Mouse (Mus musculus): Measurements from ENCODE around the gene Cdkl2.

Cdkl2 gene

DNA sequence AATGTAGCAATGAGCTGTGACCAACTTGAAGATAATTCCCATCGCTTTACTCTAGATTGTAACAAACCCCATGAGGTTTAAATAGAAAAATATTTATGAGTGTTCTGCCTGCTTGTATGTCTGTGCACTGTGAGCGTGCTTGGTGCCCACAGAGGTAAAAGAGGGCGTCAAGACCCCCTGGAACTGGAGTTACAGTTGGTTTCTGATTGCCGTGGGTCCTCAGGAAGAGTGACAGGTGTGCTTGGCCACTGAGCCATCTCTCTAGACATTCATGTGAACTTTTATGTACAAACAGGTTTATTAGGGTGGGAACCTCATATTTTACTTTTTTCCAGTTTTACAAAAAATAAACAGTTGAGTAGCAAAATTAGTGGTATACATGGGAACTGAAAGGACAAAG, at the start of gene Cdkl2:
Gene Cdkl2, minus strand, starts transcription at position 101 of the 400 bp plus-strand sequence.
- DNase-seq (ENCODE audit: low spot score in 2 of 2): no peak

DNA sequence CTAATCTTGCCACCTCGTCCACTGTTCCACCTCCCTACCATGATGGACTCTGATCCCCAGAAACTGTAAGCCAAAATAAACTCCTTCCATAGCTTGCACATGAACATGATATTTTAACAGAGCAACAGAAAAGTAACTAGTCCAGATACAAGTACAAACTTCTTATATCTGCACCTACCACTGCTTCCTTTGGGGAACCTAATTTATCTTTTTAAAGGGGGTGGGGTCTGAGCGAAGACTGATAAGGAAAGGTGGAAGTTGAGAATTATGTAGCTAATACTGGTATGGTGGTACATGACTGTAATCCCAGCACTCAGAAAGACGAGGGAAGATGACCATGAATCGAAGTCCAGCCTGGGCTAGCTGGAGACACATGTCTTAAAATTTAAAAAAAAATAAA, 43.8 kb upstream of the Cdkl2 start:
- DNase-seq (ENCODE audit: low spot score in 2 of 2): no peak

DNA sequence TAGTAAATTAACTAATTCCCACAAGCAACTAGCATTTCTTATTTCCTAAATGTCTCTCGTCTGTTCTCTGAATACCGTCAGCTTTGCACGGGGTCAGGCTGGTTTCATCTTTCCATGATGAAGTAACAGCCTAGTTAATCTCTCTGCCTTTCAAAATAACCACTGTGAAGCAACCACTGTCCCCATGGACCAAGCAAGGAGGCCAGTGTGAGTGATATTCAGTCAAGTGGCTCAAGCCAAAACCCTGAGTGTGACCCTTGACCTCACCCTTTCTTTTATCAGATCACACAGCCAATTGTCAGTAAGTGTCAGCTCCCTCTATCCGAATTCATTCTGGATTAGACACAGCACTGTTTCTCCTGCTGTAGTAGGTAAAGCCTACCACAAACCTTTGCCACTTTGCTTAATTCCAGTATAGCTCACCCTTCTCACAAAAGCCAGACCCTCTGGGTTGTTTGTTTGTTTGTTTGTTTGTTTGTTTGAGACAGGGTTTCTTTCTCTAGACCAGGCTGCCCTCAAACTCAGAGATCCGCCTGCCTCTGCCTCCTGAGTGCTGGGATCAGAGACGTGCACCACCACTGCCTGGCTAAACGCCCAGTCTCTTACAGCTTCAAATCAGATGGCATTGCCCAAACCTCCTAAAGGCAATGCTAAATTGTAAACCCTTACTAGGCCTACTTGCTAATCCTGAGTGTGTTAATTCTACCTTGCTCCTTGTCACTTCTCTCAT, 42.3 kb upstream of the Cdkl2 start:
- DNase-seq (ENCODE audit: low spot score in 2 of 2): no peak

DNA sequence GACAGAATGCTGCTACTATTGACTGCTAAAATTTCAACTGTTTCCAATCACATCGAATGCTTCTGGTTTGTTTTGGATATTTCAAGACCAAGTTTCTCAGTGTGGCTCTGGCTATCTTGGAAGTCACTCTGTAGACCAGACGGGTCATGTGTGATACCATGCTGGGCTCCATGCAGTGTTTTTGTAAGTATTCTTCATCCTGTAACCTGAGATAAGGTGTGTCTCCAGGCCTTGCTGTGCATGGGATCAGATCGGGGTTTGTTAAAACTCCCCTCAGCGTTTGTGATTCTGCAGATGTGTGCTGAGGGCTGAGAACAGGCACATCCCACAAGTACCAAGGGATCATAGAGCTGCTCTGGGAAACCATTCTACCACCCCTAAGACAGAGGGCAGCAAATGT, 41.6 kb upstream of the Cdkl2 start:
- no peak for DNase-seq (ENCODE audit: low spot score in 2 of 2)

GRCm38 (mm10) chr5:92083417-92084038, 39.8 kb upstream of the Cdkl2 start, which contains the start of gene G3bp2:
Gene G3bp2, minus strand, starts transcription at chr5:92083719.
- DNase-seq (ENCODE audit: low spot score in 2 of 2): peak; percentile 96 to 98

DNA sequence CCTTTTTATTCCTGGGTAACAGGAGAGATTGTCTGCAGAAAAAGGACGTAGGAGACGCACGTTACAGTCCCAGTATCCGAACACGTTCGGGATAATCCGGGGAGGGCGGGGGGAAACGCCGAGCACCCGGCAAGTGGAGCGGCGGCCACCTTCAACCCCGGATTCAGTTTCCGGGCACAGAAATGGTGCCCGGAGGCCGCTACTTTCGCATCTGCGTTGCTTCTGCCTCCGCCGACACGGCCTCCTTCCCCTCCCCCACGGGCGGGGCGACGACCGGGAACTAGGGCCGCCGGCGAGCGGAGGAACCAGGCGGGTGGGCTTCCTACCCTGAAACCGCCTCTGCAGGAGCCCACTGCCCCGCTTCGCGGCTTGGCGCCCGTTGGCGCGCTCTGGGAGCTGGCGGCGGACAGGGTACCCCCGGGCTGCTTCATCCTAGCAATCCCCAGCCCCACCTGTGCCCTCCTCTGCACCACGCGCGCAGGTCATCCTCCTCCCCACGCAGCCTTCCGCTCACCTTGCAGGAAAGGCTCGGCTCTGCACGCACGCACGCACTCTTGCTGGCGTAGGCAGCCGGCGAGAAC, 39.2 kb upstream of the Cdkl2 start:
- DNase-seq (ENCODE audit: low spot score in 2 of 2): peak; percentile 34 to 66

GRCm38 (mm10) chr5:92081326-92081725, 37.6 kb upstream of the Cdkl2 start:
- no peak for DNase-seq (ENCODE audit: low spot score in 2 of 2)

DNA sequence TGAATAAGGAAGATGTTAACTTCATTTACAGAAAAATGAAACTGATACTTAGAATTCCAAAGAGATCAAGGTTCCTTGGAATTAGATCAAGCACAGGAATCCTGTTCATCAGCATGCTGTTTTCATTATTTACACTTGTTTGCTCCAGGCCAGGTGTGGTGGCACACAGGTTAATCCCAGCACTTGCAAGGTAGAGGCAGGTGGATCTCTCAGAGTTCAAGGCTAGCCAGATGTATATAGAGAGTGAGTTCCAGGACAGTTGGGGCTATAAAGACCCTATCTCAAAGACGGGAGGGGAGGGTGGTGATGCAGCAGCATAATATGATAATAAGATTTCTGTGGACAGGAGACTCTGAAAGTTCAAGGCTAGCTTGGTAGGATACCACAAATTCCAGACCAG, 36.7 kb upstream of the Cdkl2 start:
- DNase-seq (ENCODE audit: low spot score in 2 of 2): no peak

GRCm38 (mm10) chr5:92079304-92079703, 35.6 kb upstream of the Cdkl2 start:
- no peak for DNase-seq (ENCODE audit: low spot score in 2 of 2)

- no peak for DNase-seq (ENCODE audit: low spot score in 2 of 2)
These were observed 35.1 kb upstream of the Cdkl2 start for GRCm38 (mm10) chr5:92078751-92079150.

GRCm38 (mm10) chr5:92076273-92076672, 32.6 kb upstream of the Cdkl2 start:
- DNase-seq (ENCODE audit: low spot score in 2 of 2): no peak

DNA sequence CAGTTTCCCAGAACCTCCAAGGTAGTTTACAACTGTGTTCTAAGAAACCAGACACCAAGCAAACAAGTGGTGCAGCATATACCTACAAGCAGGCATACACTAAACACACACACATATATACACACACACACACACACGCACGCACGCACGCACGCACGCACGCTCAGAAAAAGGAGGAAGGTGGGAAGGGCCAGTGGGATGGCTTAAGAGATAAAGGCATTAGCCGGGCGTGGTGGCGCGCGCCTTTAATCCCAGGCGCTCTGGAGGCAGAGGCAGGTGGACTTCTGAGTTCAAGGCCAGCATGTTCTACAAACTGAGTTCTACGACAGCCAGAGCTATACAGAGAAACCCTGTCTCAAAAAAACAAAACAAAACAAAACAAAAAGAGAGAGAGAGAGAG, 30.4 kb upstream of the Cdkl2 start:
- DNase-seq (ENCODE audit: low spot score in 2 of 2): no peak

GRCm38 (mm10) chr5:92063192-92063591, 19.5 kb upstream of the Cdkl2 start:
- DNase-seq (ENCODE audit: low spot score in 2 of 2): no peak

GRCm38 (mm10) chr5:92052866-92053265, 9.2 kb upstream of the Cdkl2 start:
- no peak for DNase-seq (ENCODE audit: low spot score in 2 of 2)

GRCm38 (mm10) chr5:92050419-92050818, 6.7 kb upstream of the Cdkl2 start:
- no peak for DNase-seq (ENCODE audit: low spot score in 2 of 2)

DNA sequence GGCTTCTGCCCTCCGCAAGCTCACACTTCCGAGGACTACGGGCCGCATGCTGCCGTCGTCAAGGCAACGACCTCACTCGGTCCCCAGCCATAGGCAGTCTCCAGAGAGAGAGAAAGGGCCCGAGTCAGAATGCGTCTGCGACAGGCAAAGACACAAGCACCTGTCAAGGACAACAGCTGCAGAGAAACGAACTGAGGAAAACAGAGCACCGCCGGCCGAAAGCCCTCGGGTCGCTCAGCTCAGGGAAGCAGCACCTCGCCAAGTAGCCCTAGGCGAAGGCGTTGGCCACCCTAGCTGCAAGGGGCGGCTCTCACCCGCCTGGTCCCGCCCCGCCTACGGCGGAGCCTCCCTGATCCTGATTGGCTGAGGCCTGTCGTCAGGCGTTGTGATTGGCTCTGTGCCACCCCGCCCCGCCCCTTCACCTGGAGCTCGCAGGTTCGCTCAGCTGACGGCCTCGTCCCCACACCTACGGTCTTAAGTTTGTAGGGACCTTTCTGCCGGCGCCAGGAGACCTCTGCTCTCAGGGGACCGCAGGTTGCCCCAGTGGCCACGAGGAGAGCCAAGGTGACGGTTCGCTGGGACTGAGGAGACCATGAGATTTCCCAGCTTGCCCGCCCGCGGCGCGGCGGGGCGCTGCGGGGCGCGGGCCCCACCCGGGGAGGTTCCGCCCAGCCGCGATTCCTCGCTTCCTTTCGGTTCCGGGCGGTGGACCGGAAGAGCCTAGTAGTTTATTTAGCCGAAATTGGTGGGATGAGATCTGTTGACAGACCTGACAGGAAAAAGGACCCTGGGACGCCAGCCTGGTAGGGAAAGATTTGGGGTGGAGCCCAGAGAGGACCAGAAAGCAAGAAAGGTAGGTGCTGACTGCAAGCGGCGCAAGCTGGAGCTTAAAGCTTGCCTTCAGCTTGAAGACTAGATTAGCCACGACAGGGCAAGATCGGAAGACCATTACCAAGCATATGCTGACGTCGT, 1.0 kb downstream of the Cdkl2 start:
- DNase-seq (ENCODE audit: low spot score in 2 of 2): peak; percentile 96 to 98

GRCm38 (mm10) chr5:92019960-92020359, 23.7 kb downstream of the Cdkl2 start:
- DNase-seq (ENCODE audit: low spot score in 2 of 2): no peak

GRCm38 (mm10) chr5:92011756-92012155, 31.9 kb downstream of the Cdkl2 start:
- no peak for DNase-seq (ENCODE audit: low spot score in 2 of 2)

DNA sequence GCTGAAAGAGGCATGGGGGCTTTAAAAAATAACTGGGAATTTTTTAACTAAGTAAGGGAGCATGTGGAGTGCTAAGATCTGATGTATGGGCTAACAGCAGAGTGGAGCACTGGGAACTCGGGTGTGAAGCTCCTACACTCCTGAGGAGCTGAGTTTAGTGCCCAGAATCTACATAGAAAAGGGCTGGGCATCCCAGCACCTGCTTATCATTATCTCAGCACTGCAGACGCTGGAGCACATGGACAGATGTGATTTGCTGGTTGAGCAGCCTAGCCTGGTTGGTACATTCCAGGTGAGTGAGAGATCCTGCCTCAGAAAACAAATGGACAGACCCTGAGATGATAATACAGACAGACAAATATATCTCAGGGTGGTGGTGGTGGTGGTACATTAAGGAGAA, 33.9 kb downstream of the Cdkl2 start:
- no peak for DNase-seq (ENCODE audit: low spot score in 2 of 2)

DNA sequence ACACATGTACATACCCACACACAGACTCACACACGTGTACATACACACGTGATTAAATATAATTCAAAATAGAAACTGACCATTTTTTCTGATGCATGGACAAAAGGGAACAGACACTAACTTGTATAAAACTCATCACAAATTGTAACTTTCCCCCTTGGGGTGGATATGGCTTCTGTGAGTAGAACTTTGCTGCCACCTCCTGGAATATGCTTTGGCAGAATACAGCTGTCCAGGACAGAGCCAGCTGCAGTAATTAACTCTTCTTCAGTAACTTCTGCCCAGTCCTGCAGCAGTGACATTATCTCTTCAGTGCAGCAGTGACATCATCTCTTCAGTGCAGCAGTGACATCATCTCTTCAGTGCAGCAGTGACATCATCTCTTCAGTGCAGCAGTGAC, 40.7 kb downstream of the Cdkl2 start:
- no peak for DNase-seq (ENCODE audit: low spot score in 2 of 2)

DNA sequence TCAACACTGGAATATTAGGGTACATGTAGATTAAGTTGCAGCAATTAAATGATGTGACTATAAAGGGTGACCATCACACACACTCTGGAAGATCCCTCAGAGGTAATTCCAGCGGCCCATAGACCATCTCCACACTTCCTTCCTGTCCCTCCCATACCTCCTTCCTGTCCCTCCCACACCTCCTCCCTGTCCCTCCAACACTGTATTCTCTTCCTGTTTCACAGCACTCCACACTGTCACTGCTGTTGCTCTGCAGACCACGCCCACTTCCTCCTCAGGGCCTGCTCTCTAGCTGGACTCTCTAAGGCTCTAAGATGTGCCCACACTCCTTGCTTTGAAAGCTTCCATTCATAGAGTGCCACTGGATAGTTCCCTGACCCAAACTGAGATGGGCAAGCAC, 42.9 kb downstream of the Cdkl2 start:
- DNase-seq (ENCODE audit: low spot score in 2 of 2): no peak

DNA sequence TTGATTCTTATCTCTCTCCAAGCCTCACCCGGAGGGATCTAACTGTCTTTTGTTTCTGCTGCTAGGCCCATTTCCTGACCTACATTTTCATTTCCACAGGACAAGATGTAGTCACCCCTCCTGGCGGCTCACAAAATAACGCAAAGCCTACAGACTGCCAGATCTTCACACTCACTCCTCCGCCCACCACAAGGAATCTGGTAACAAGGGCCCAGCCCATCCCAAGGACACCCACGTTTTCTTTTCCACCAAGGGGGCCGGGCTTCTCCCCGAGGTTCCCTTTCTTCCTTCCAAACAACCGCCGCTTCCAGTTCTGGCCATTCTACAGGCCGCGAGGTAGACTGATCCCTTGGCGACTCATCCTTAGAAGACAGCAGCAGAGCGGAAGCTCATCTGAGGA, 49.1 kb downstream of the Cdkl2 start:
- no peak for DNase-seq (ENCODE audit: low spot score in 2 of 2)

Measured in urinary bladder, adult 18-20 months (tissue).